Mouse (Mus musculus) intestine, embryonic 14.5 days (tissue): Measurements from ENCODE around the gene Nos1ap. TPM values are rescaled to one million over a fixed set of nuclear protein-coding genes. Genes with fewer than 3 reads are reported as not detected.

ENCODE experiments used
- ATAC-seq: fragments of 200-750 bp; cut with Nextera tagmentation; replicated peaks from 2 replicates; pipeline ENCODE4 v1.8.0; 2017; ENCODE audit warnings: low read depth, moderate number of reproducible peaks, moderate TSS enrichment, moderate library complexity; ENCODE audit not compliant: low FRiP score, low TSS enrichment
- DNase-seq: peaks from one replicate; pipeline ENCODE4 v3.0.0-alpha.2; 2018; ENCODE audit warnings: low spot score
- H3K27ac ChIP-seq: fragments of 300-500 bp; sonication (generic); 2 replicates; pipeline ENCODE4 v1.5.1; 2014; ENCODE audit warnings: low read depth, mild to moderate bottlenecking, control low read depth
- H3K27me3 ChIP-seq: fragments of 300-500 bp; sonication (generic); replicated peaks from 2 replicates; pipeline ENCODE4 v1.6.1; 2014; ENCODE audit warnings: low read length, control low read depth; ENCODE audit not compliant: control insufficient read depth, insufficient read depth
- H3K36me3 ChIP-seq: fragments of 300-500 bp; sonication (generic); 2 replicates; pipeline ENCODE4 v1.6.1; 2014; ENCODE audit warnings: low read length, control low read depth; ENCODE audit not compliant: control insufficient read depth, insufficient read depth
- H3K4me1 ChIP-seq: fragments of 300-500 bp; sonication (generic); replicated peaks from 2 replicates; pipeline ENCODE4 v1.6.1; 2014; ENCODE audit warnings: low read length, control low read depth, mixed read lengths; ENCODE audit not compliant: control insufficient read depth, insufficient read depth
- H3K4me2 ChIP-seq: fragments of 300-500 bp; sonication (generic); 2 replicates; pipeline ENCODE4 v1.6.1; 2014; ENCODE audit warnings: low read length
- H3K4me3 ChIP-seq: fragments of 300-500 bp; sonication (generic); 2 replicates; pipeline ENCODE4 v1.5.1; 2014; ENCODE audit warnings: low read depth, low read length, control low read depth, mixed read lengths
- H3K9ac ChIP-seq: fragments of 300-500 bp; sonication (generic); 2 replicates; pipeline ENCODE4 v1.6.1; 2014; ENCODE audit warnings: mild to moderate bottlenecking, low read length
- H3K9me3 ChIP-seq: fragments of 300-500 bp; sonication (generic); 2 replicates; pipeline ENCODE4 v1.6.1; 2016; ENCODE audit warnings: low read length, control low read depth; ENCODE audit not compliant: control insufficient read depth
- WGBS: fragments of 180-500 bp; shearing (Covaris S2); extraction: QIAGEN DNeasy Blood & Tissue Kit; methylation state at CpG from one replicate; pipeline ENCODE4 v1.1.7; 2014; 5-methylcytosine and 5-hydroxymethylcytosine counted together
- polyA plus RNA-seq: library from polyadenylated mRNA; unstranded; fragments of >200 nt; fragmentation: Nextera tagmentation; extraction: Ambion mirVana; gene quantifications from 2 replicates; pipeline ENCODE4 v1.2.1, GENCODE M21; 2014

Nos1ap gene
- polyA plus RNA-seq, 1 experiment from 2014 or later: 12.1 TPM

DNA sequence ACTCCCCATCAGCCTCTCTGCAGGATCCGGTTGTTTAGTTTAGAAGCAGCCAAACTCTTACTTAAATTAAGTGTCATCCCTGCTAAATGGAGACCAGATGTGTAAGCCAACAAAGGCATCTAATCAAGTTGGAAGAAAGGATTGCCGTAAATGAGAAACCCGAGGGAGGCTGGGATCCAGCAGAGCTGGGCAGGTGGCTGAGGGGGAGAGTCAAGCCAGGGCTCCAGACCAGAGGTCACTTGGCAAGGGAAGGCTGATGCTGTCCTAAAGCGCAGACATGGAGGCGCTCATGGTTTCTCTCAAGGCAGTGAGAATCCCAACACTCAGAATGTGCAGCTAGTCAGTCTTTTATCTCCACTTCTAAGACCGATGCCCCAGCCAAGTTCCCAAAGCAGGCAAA is 89.8 kb downstream of the Nos1ap start:
- Histone ChIP-seq H3K4me1 (peaks cover 42% of the 10 kb centered on the region), H3K27me3 (no peaks in the 10 kb centered on the region), H3K9me3 (no peaks in the 10 kb centered on the region), H3K36me3 (no peaks in the 10 kb centered on the region), H3K9ac (no peak overlapping the region), H3K4me2 (no peak overlapping the region), H3K27ac (no peak overlapping the region), H3K4me3 (no peak overlapping the region)
- no peak for DNase-seq
- ATAC-seq: no peak
- WGBS: 37% methylated on average over 6 of the region's 6 CpGs

DNA sequence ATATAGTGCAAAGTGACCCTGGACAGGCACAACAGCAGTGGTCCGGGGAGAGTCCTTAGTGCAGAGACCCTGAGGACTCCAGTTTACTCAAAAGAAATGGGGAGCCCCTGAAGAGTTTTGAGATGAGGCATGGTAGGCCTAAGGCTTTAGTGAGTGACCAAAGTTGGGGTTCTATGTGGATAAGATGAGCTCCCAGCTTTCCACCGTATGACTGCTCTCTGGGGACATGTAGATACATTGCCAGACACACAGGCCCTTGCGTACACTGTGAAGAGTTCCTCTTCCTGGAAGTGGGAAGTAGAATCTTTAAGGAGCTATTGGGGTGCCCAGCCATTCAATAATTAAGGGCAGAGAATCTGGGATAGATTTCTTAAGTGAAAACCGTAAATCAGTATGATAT is 90.2 kb downstream of the Nos1ap start:
- 31% methylated on average over 4 of the region's 4 CpGs for WGBS
- ATAC-seq (no peak), DNase-seq (no peak)

DNA sequence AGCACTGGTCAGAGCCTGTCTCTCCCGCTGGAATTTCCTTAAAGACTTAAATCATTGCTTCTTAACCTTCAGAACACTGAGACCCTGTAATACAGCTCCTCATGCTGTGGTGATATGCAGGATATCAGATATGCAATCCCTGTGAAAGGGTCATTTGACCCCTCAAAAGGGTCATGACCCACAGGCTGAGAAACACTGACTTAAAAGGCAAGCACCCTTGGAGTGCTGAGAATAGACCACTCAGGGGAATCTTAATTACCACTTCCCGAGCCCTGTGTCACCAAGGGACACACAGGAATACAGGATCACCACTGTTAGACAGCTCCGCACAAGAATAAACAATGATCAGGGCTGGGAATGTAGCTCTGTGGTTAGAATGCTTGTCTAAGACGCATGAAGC is 91.0 kb downstream of the Nos1ap start:
- H3K4me2 ChIP-seq: no peak overlapping the region
- no peak overlapping the region for H3K9ac ChIP-seq
- DNase-seq (no peak), ATAC-seq (no peak)
- H3K9me3 ChIP-seq: no peaks in the 10 kb centered on the region
- 36% methylated on average over 4 of the region's 4 CpGs for WGBS
- H3K27ac ChIP-seq: no peak overlapping the region
- H3K4me1 ChIP-seq: peaks cover 34% of the 10 kb centered on the region
- no peak overlapping the region for H3K4me3 ChIP-seq
- no peaks in the 10 kb centered on the region for H3K27me3 ChIP-seq
- no peaks in the 10 kb centered on the region for H3K36me3 ChIP-seq

More for the DNA sequence above, 90.2 kb downstream of the Nos1ap start:
- Histone ChIP-seq H3K9me3 (no peaks in the 10 kb centered on the region), H3K9ac (no peak overlapping the region), H3K36me3 (no peaks in the 10 kb centered on the region), H3K4me2 (no peak overlapping the region), H3K4me1 (peaks cover 38% of the 10 kb centered on the region), H3K4me3 (no peak overlapping the region), H3K27ac (no peak overlapping the region), H3K27me3 (no peaks in the 10 kb centered on the region)

DNA sequence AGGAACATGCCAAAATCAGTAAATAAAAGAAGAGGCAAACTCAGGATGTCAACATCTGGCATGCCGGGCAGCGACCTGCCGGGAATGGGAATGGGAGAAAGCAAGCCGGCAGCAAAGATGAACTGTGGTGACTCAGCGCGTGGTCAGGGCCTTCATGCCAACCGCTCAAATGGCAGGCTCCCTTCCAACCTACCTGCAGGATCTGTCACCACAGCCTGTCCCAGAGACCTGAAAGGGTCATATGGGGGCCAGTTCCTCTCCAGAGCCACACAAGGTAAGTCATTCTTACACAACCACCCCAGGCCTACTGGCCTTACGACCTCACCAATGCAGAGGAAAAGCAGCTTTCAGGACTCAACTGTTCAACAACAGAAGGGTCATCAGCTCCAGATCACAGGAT is 93.4 kb downstream of the Nos1ap start:
- no peak overlapping the region for H3K9ac ChIP-seq
- H3K4me1 ChIP-seq: peaks cover 25% of the 10 kb centered on the region
- H3K27ac ChIP-seq: no peak overlapping the region
- DNase-seq: no peak
- no peak for ATAC-seq
- no peak overlapping the region for H3K4me3 ChIP-seq
- H3K4me2 ChIP-seq: no peak overlapping the region
- H3K36me3 ChIP-seq: no peaks in the 10 kb centered on the region
- 65% methylated on average over 8 of the region's 8 CpGs for WGBS
- no peaks in the 10 kb centered on the region for H3K27me3 ChIP-seq
- H3K9me3 ChIP-seq: no peaks in the 10 kb centered on the region

DNA sequence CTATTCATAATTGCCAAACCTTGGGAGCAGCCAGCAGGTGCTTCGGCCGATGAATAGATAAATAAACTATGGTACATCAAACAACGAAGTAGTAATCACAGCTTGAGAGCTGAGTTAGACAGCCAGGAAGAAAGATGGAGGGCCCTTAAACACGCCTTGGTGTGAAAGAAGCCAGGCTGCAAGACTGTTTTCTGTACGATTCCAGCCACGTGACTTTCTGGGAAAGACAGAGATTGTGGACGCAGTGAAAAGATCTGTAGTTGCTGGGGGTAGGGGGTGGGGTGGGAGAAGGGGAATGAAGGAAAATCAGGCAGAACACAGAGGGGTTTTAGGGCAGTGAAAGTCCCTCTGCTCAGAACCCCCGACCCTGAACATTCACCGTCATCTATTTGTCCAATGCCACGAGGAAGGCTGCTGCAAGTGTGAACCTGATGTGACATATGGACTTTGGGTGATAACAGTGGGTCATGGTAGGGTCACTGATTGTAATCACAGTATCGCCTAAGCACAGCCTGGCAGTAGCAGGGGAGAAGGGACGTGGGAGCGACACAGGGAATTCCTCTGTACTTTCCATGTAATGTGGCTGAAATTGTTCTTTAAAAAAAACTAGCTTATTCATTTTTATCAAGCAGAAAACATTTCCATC is 94.0 kb downstream of the Nos1ap start:
- Histone ChIP-seq H3K9me3 (no peaks in the 10 kb centered on the region), H3K4me3 (no peak overlapping the region), H3K9ac (no peak overlapping the region), H3K27me3 (no peaks in the 10 kb centered on the region), H3K36me3 (no peaks in the 10 kb centered on the region), H3K27ac (no peak overlapping the region), H3K4me1 (peaks cover 25% of the 10 kb centered on the region), H3K4me2 (peak overlapping the region; percentile 16)
- DNase-seq (no peak), ATAC-seq (peak; percentile 53)
- 16% methylated on average over 13 of the region's 13 CpGs for WGBS

DNA sequence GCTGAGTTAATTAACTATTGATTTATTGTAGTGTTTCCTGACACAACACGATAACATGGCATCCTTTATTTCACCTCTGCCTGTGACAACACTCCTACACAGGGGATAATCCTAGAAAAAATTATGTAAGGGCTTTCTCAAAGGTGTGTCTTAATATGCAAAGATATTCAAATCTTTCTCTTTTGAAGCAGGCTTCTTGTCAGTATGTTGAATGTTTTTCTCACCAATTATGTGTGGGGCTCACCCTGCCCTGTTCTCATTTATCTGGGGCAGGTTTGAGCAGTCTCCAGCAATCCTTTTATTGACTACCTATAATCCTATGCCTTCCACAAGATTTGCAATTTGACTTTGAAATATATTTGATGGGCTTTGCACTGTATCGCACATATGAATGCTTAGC is 97.1 kb downstream of the Nos1ap start:
- Histone ChIP-seq H3K27ac (no peak overlapping the region), H3K36me3 (no peaks in the 10 kb centered on the region), H3K27me3 (no peaks in the 10 kb centered on the region), H3K9me3 (no peaks in the 10 kb centered on the region), H3K9ac (no peak overlapping the region), H3K4me3 (no peak overlapping the region), H3K4me1 (peaks cover 17% of the 10 kb centered on the region), H3K4me2 (no peak overlapping the region)
- no peak for DNase-seq
- no peak for ATAC-seq
- WGBS: 70% methylated on average over 2 of the region's 2 CpGs

DNA sequence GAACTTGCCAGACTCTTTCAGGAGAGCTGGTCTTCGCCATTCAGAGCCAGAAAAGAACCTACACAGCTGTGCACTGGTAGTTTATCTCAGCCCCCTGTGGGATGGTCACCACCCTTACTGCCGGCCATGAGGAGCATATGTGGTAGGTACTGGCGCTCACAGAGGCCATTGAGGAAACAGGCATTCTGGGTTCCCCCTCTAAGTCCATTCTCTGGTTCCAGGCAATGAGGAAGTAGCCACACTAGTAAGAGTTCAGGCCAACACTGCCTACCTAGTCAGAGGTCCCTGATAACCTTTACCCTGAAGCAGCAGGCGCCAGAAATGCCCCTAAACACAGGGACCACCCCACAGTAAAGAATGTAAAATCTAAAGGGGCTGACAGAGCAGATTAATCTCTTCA is 97.6 kb downstream of the Nos1ap start:
- ATAC-seq: no peak
- H3K4me1 ChIP-seq: peaks cover 17% of the 10 kb centered on the region
- no peak for DNase-seq
- H3K9me3 ChIP-seq: no peaks in the 10 kb centered on the region
- no peak overlapping the region for H3K27ac ChIP-seq
- no peaks in the 10 kb centered on the region for H3K27me3 ChIP-seq
- no peak overlapping the region for H3K9ac ChIP-seq
- H3K36me3 ChIP-seq: no peaks in the 10 kb centered on the region
- 78% methylated on average over 4 of the region's 4 CpGs for WGBS
- no peak overlapping the region for H3K4me3 ChIP-seq
- H3K4me2 ChIP-seq: no peak overlapping the region

DNA sequence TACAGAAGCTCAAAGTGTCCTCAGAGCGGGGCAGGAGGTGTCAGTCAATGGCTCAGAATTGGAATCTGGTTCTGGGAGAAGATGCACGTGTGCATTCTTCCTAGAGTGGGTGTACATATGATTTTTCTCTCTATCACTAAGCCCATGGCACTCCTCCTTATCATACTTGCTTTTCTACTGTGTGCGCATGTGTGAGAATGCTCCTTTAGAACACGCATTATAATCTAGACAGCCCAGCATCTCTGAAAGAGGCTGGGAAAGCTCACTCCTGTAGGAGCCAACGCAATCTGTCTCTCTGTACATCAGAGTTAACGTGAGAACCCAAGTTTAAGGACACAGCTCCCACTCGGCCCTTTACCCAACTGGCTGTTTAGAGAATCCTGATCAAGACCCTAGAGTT is 99.7 kb downstream of the Nos1ap start:
- no peaks in the 10 kb centered on the region for H3K36me3 ChIP-seq
- no peaks in the 10 kb centered on the region for H3K9me3 ChIP-seq
- DNase-seq: no peak
- peaks cover 8% of the 10 kb centered on the region for H3K4me1 ChIP-seq
- no peak overlapping the region for H3K4me2 ChIP-seq
- H3K27ac ChIP-seq: no peak overlapping the region
- H3K4me3 ChIP-seq: no peak overlapping the region
- H3K9ac ChIP-seq: no peak overlapping the region
- WGBS: 83% methylated on average over 7 of the region's 7 CpGs
- no peak for ATAC-seq
- no peaks in the 10 kb centered on the region for H3K27me3 ChIP-seq

DNA sequence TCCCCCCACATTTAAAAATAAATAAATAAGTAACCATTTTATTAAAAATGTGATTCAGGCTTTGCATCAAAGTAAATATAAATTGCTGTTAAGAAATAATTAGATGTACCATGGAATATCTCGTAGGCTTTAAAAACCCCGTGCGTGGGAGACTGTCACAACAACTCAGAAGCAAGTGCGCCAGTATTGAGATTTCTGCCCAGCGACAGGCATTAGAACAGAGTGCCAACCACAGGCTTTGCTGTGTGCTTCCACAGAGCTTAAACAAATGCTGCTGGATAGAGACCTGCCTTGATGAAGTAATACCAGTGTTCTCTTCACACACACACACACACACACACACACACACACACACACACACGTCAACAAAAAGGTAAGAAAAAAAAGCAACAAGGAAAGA is 100.2 kb downstream of the Nos1ap start:
- no peak overlapping the region for H3K9ac ChIP-seq
- no peaks in the 10 kb centered on the region for H3K9me3 ChIP-seq
- H3K4me1 ChIP-seq: peaks cover 8% of the 10 kb centered on the region
- no peaks in the 10 kb centered on the region for H3K27me3 ChIP-seq
- H3K36me3 ChIP-seq: no peaks in the 10 kb centered on the region
- ATAC-seq (no peak), DNase-seq (no peak)
- no peak overlapping the region for H3K27ac ChIP-seq
- H3K4me2 ChIP-seq: no peak overlapping the region
- WGBS: 87% methylated on average over 6 of the region's 6 CpGs
- no peak overlapping the region for H3K4me3 ChIP-seq
